Mouse (Mus musculus) lung, adult 2 months (tissue): ENCODE measurements at regions not wholly inside any gene's neighbourhood (a gene's known extent, or its start where the extent isn't known, plus 50 kb on each side); places are given as distances from the start of the nearest gene placed in this dataset.

ENCODE experiments used
- CTCF ChIP-seq: fragments of 200-500 bp; IDR thresholded peaks from 2 replicates; pipeline ENCODE4 v1.5.1; 2011; ENCODE audit warnings: mild to moderate bottlenecking, low read length, control low read depth; ENCODE audit not compliant: insufficient read depth
- POLR2A ChIP-seq: fragments of 200-500 bp; IDR thresholded peaks from 2 replicates; pipeline ENCODE4 v1.6.1; 2011; ENCODE audit warnings: low read depth, mild to moderate bottlenecking, control low read depth, low read length, borderline replicate concordance; ENCODE audit errors: extremely low read depth

- no peak for TF ChIP-seq POLR2A
- peak; percentile 62 for TF ChIP-seq CTCF
These were observed 54.6 kb upstream of the Arl4c start for GRCm38 (mm10) chr1:88756658-88757057.
